Mouse (Mus musculus) c-Kit-positive CD71-positive TER-119-positive erythroid progenitor cells, embryonic 14.5 days (primary cell): ENCODE results near the gene Gm11563.
"Not testable (repeated sequence)": the region's sequence is repeated elsewhere in the genome, so short reads cannot be mapped to it uniquely, and the experiment has no call there.

ENCODE experiments used
- DNase-seq: peaks from one replicate; pipeline ENCODE4 v3.0.0-alpha.2; 2013; ENCODE audit warnings: low spot score

The Gm11563 gene

DNA sequence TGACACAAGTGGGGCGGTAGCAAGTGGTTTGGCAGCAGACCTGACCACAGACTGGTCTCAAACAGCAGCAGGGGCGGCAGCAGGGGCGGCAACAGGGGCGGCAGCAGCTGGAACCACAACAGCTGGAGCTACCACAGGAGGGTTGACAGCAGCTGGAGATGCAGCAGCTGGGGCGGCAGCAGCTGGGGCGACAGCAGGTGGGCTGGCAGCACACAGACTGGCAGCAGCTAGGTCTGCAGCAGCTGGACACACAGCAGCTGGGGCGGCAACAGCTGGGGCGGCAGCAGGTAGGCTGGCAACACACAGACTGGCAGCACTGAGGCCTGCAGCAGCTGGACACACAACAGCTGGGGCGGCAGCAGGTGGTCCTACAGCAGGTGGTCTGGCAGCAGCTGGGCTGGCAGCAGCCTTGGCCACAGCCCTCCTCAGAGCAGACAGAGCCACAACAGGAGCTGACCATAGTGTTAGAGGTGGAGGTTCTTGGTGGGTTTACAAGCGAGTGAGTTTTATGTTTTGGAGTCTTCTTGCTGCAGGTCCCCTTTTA, at the start of gene Gm11563:
TSS of gene Gm11563 (minus strand) at position 494 of the 544 bp plus-strand sequence.
- DNase-seq, result not testable (repeated sequence)

- no peak for DNase-seq
Observed at GRCm38 (mm10) chr11:99690463-99690862, 31.7 kb upstream of the Gm11563 start, which contains the start of gene Gm14190. TSS of gene Gm14190 (minus strand) at chr11:99690740.

DNA sequence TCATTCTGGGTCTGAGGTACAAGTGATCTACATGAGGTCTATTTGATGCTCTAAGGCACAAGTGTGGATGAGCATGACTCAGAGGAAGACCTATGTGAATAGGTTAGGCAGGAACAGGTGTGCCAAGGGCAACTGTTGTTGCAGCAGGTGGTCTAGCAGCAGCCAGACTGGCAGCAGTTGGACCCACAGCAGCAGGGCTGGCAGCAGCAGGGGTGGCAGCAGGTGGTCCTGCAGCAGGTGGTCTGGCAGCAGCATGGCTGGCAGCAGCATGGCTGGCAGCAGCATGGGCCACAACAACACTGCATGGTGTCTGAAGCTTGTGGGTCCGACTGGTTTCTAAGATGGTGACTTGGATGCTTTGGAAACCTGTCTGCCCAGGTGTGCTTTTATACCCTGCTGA, 26.5 kb upstream of the Gm11563 start:
- not testable (repeated sequence) for DNase-seq

DNA sequence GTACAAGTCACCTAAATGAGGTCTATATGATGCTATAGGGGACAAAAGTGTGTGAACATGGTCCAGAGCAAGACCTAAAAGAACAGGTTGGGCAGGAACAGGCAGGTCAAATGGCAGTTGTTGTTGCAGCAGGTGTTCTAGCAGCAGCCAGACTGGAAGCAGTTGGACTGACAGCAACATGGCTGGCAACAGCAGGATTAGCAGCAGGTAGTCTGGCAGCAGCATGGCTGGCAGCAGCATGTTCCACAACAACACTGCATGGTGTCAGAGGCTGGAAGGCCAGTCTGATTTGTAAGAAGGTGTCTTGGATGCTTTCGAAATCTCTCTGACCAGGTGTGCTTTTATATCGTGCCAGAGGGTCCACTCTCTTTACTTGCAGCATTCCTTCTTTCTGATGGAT, 24.7 kb upstream of the Gm11563 start:
- no peak for DNase-seq

DNA sequence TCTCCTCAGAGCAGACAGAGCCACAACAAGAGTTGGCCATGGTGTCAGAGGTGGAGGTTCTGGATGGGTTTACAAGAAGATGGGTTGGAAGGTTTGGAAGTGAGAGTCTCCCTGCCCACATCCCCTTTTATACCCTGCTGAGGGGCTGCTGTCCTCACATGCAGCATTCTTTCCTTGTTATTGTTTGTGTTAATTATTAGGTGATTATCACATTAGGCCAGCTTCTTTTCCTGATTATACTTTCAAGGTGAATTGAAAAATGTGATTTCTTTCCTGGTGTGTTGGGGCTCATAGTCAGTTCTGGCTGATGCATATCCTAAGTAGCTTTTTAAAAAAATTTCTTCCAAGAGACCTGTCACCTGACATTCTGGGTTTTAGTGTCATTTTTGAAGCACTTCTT, 7.1 kb upstream of the Gm11563 start, which contains the start of gene Krtap4-6:
TSS of gene Krtap4-6 (minus strand) at position 101 of the 400 bp plus-strand sequence.
- DNase-seq, result no peak

DNA sequence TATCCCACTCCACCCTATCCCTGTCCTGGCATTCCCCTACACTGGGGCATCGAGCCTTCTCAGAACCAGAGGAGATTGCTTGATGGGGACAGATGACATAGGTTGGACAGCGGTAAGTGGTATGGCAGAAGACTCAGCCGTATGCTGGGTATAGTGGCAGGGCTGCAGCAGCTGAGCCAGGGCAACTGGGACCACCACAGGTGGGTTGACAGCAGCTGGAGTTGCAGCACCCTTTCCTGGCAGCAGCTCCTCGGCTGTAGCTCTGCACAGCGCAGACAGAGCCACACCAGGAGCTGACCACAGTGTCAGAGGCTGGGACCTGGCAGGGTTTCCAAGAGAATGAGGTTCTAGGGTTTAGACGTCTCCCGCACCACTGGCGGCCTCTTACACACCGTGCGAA, 4.0 kb upstream of the Gm11563 start:
- DNase-seq, result no peak

DNA sequence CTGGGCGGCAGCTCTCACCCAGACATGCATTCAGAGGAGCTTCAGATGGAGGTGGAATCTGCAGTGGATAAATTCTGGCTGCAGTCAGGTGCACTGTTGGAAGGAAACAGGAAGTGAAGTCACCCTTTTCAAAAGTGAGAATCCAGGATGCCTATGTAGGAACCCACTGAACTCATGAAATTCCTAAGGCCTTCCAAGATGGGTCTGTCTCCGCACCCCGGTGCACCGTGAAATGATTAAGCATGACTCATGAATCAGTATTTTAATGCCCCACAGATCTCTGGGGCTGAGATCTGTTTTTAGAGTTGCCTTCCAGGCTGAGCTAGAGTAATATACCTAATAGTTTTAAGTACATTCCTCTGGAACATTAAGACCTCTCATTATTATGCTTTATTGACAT, 496 bp upstream of the Gm11563 start:
- DNase-seq, result no peak

DNA sequence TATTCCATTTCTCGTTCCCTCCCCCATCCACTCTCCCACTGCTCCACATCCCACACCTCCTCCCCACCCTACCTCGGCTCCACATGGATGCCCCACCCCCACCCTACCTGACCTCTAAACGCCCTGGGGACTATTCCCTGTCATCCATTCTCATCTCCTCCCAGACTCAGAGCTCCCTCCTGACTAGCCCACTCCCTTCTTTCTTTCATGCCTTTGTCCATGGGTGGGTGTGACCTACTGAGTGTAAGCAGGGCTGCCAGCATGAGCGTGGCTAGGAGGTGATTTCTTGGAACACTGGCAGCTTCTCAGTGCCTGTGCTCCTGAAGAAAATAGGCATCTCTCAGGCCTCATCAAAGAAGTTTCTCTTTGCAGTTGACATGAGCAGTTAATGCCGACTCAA, 1.7 kb downstream of the Gm11563 start:
- DNase-seq, result no peak

DNA sequence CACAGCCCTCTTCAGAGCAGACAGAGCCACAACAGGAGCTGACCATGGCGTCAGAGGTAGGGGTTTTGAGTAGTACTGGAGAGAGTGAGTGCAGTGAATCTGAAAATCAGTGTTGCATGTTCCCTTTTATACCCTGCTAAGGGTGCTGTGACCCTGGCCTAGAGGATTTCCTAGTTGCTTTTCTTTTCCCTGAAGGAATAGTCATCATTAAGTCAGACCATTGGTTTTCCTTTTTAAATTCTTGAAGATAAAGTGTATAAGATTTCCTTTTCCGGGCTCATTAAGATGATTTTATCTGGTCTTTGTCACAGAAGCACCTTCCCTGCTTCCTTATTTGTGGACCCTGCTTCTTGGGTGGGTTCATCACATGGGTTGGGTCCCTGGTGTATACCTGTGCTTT, 8.6 kb downstream of the Gm11563 start, which contains the start of gene Gm11555:
TSS of gene Gm11555 (minus strand) at position 101 of the 400 bp plus-strand sequence.
- DNase-seq, result no peak

- no peak for DNase-seq
Observed at GRCm38 (mm10) chr11:99646444-99646843, 12.3 kb downstream of the Gm11563 start.

- DNase-seq, result no peak
Observed at GRCm38 (mm10) chr11:99644351-99644750, 14.4 kb downstream of the Gm11563 start.

GRCm38 (mm10) chr11:99643635-99644139, 15.1 kb downstream of the Gm11563 start, which contains the start of gene Krtap4-7:
TSS of gene Krtap4-7 (minus strand) at chr11:99644089.
- not testable (repeated sequence) for DNase-seq

DNA sequence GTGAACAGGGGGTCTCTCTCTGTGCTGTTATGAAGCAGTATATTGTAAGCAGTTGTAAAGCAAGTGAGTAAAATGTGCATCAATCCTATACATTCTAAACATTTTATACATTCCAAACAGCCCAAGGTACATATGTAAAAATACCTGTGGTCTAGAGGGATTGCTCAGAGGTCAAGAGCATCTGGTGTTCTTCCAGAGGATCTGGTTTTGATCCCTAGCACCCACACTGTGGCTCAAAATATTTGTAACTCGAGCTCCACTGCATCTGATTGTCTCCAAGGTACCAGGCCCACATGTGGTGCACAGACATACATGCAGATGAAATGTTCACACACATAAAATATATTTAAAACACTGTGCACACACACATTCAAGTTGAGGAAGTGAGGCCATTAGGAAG, 17.8 kb downstream of the Gm11563 start:
- no peak for DNase-seq

DNA sequence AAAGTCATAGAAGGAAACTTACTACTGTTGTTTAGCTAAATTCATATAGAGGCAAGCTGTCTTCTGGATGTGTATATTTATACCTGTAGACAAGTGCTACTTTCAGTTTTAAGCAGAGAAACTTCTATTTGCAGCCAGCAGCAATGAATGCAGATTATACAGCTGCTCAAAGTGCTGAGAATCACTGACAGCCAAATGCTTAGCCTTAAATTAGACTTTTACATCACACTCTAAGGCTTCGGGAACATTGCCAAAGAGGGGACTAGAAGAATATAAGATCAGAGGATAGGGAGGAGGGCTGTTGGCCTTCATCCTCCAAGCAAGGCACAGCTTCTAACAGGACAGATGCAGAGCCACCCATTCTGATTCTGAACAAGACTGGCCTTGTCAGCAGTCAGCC, 21.7 kb downstream of the Gm11563 start:
- DNase-seq, result no peak

GRCm38 (mm10) chr11:99634653-99635134, 24.1 kb downstream of the Gm11563 start, which contains the start of gene Krtap4-2:
TSS of gene Krtap4-2 (minus strand) at chr11:99635084.
- no peak for DNase-seq

DNA sequence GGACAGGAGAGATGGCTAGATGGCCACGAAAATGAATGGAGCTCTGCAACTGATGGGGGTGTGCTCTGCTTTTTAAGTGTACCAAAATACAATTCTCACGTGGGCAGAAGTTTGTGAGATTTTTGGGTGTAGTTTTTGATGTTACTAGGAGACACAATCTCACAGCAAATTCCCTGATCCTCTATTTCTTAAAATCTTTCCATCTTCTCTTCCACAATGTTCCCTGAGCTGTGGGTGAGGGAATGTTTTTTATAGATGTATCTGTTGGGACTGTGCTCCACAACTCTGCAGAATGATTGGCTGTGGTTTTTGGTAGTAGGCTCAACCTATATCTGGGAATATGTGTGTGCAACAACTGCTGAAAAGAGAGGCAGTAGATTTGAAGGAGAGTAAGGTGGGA, 25.5 kb downstream of the Gm11563 start:
- DNase-seq, result no peak

DNA sequence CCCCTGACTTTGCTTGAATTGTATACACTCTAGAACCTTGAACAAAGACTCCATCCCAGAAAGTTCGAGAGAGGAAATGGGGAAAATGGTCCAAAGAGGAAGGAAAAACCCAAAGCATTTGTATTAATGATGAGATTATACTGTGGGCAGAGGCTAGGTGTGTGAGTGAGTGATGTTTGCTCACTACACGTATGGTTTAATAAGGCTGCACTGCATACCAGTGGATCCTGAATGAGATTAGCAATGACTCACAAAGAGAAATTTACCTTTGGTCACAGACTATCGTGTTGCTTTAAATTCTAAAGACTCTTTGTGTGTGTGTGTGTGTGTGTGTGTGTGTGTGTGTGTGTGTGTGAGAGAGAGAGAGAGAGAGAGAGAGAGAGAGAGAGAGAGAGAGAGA, 27.9 kb downstream of the Gm11563 start:
- no peak for DNase-seq

- no peak for DNase-seq
Observed at GRCm38 (mm10) chr11:99628138-99628537, 30.6 kb downstream of the Gm11563 start, which contains the start of gene Krtap4-1. TSS of gene Krtap4-1 (minus strand) at chr11:99628238.

GRCm38 (mm10) chr11:99620335-99620734, 38.4 kb downstream of the Gm11563 start, which contains the start of gene Gm11562:
TSS of gene Gm11562 (minus strand) at chr11:99620435.
- DNase-seq, result no peak

DNA sequence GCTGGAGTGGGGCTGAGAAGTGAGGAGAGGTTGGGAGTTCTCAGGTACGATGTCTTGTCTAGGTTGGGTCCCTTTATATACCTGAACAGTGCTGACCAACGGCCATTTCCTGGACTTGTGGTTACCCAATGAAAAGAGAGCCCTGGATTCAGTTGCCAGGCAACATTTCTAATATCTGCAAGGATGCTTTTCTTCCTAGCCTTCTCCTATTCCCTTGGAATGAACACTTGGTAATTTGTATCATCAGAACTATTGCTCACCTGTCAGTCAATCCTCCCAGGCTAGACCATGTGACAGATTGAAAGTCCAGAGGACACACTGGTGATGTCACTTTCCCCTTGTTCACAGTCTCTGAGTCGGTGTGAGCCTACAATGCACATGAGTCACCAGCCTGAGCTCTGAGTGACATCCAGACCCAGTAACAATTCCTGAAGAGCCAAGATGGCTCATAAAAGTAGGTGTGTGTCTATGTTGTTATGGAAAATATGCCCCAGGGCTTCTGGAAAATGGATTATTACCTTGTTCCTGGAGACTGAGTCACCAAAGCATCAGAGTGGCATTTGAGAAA, 43.9 kb downstream of the Gm11563 start, which contains the start of gene Krtap2-4:
TSS of gene Krtap2-4 (minus strand) at position 51 of the 568 bp plus-strand sequence.
- DNase-seq, result no peak

GRCm38 (mm10) chr11:99610089-99610488, 48.7 kb downstream of the Gm11563 start, which contains the start of gene Gm11937:
TSS of gene Gm11937 (minus strand) at chr11:99610189.
- DNase-seq, result not testable (repeated sequence)

DNA sequence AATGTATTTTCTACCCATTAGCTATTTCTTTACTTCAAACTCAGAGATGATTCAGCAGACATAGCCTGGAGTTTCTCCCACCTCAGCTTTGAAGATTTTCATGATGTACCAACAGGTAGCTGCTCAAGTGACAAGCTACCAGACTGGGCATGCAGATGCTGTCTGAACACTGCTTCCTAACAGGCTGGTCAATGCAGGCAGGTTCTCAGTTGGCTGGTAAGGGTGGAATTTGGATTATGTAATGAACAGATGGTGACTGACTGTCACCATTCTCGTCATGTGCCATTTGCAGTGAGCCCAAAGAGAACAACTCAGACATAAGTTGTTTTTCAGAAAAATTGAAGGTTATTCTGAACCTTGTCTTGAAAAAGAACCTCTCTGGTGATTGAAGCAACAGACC, 49.6 kb downstream of the Gm11563 start:
- no peak for DNase-seq
